ENCODE assay signal across 15 mouse cellular contexts in genomic region chr4:32905381-32905780, GRCm38 (mm10).
"Had no signal": no experiment of that assay in that cellular context is flagged by ENCODE, and none has a peak within 500 bp of the region (broad histone marks: within the 10 kb centered on the region; RNA-seq: fewer than 3 reads in every experiment).

No protein-coding gene starts in this region.

- DNase-seq: kidney, adult 8-10 months; kidney, postnatal 25 days; layer of hippocampus, adult 9-11 months; layer of hippocampus, postnatal 36 days; lung, embryonic 14.5 days; lung, postnatal 10 days; lung, postnatal 4 days; midbrain, embryonic 14.5 days; right cerebral cortex, adult 18-20 months; right cerebral cortex, postnatal 25 days had no signal

- H3K27me3 ChIP-seq: limb, embryonic 15.5 days; liver, embryonic 12.5 days; neural tube, embryonic 13.5 days had no signal

- H3K36me3 ChIP-seq: limb, embryonic 15.5 days; liver, embryonic 12.5 days; neural tube, embryonic 13.5 days had no signal

- H3K27ac ChIP-seq: limb, embryonic 15.5 days; liver, embryonic 12.5 days; midbrain, embryonic 10.5 days; neural tube, embryonic 13.5 days had no signal

- H3K9me3 ChIP-seq: limb, embryonic 15.5 days; liver, embryonic 12.5 days; midbrain, embryonic 10.5 days; neural tube, embryonic 13.5 days had no signal

- H3K4me1 ChIP-seq: limb, embryonic 15.5 days had no signal

- H3K4me3 ChIP-seq: limb, embryonic 15.5 days; liver, embryonic 12.5 days; midbrain, embryonic 10.5 days; myocyte; neural tube, embryonic 13.5 days had no signal
